Mouse (Mus musculus): ENCODE results near the gene Dhx32. TPM values are rescaled to one million over a fixed set of nuclear protein-coding genes. Genes with fewer than 3 reads are reported as not detected.
A peak's percentile ranks its signal among the peaks of the same experiment; 100 is the strongest.
"Not testable (repeated sequence)": the region's sequence is repeated elsewhere in the genome, so short reads cannot be mapped to it uniquely, and the experiment has no call there.

The Dhx32 gene
- total RNA-seq, 1 experiment from 2014 or later: 18.4 TPM

DNA sequence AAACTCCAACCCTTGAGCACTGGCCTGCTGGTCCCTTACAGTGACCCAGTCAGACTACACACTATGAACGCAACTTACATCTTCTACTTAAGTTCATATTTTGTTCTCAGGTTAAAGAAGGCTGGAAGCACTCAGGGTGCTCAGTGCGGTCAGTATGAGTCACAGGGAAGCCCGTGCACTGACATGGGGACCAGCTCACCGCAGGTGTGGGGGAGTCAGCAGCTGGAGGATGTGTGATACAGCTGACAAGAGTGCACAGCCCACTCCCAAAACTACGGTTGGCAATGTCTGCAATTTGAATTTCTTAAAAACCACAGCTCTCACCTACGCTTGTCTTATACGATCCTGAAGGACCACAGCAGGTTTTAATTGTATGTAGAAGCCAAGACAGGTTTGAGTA, 42.0 kb downstream of the Dhx32 start:
- no peak for ATAC-seq (ENCODE audit: extremely low read depth, insufficient number of reproducible peaks, low FRiP score, poor library complexity, severe bottlenecking)

- ATAC-seq (ENCODE audit: extremely low read depth, insufficient number of reproducible peaks, low FRiP score, poor library complexity, severe bottlenecking): no peak
These were observed 50.4 kb downstream of the Dhx32 start for GRCm38 (mm10) chr7:133731971-133732645.

GRCm38 (mm10) chr7:133730324-133731191, 52.0 kb downstream of the Dhx32 start:
- no peak for ATAC-seq (ENCODE audit: extremely low read depth, insufficient number of reproducible peaks, low FRiP score, poor library complexity, severe bottlenecking)

DNA sequence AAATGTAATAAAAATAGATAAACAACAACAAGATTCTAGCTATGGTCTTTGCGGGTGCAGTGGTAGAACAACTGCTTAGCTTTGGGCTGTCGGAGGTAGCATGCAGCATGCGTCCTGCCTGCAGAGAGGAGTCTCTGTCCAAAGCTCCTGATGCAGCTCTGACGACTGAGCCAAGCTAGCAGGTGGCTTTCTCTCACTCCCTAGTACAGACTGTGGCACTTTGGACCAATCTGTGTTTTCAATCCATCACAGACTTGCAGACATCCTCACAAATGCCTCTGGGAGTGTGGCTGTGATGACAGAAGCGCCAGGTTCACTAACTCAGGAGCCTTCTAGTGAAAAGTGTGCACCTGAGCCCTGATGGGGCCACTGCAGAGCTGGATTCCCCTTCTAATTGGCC, 53.2 kb downstream of the Dhx32 start:
- no peak for ATAC-seq (ENCODE audit: extremely low read depth, insufficient number of reproducible peaks, low FRiP score, poor library complexity, severe bottlenecking)

- no peak for ATAC-seq (ENCODE audit: extremely low read depth, insufficient number of reproducible peaks, low FRiP score, poor library complexity, severe bottlenecking)
These were observed 55.5 kb downstream of the Dhx32 start for GRCm38 (mm10) chr7:133727027-133727426.

GRCm38 (mm10) chr7:133725571-133725970, 57.0 kb downstream of the Dhx32 start:
- ATAC-seq (ENCODE audit: extremely low read depth, insufficient number of reproducible peaks, low FRiP score, poor library complexity, severe bottlenecking): no peak

GRCm38 (mm10) chr7:133724844-133725243, 57.7 kb downstream of the Dhx32 start:
- ATAC-seq (ENCODE audit: extremely low read depth, insufficient number of reproducible peaks, low FRiP score, poor library complexity, severe bottlenecking): no peak

DNA sequence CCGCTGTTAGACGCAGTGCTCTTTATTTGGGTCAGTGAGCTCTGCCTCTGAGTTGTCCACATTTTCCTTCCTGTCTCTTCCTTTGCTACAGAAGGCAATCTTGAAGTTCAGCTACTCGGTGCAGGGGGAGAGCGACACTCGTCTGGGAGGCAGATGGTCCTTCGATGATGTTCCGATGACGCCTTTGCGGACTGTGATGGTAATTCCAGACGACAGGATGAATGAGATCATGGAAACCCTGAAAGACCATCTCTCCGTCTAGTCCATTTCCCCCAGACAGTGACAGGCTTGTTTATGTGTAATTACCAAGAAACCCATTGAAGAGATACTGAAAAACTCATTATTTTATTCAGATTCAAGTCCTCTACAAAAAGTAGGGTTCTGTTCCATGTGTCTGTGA, 61.9 kb downstream of the Dhx32 start:
- ATAC-seq (ENCODE audit: extremely low read depth, insufficient number of reproducible peaks, low FRiP score, poor library complexity, severe bottlenecking): no peak

DNA sequence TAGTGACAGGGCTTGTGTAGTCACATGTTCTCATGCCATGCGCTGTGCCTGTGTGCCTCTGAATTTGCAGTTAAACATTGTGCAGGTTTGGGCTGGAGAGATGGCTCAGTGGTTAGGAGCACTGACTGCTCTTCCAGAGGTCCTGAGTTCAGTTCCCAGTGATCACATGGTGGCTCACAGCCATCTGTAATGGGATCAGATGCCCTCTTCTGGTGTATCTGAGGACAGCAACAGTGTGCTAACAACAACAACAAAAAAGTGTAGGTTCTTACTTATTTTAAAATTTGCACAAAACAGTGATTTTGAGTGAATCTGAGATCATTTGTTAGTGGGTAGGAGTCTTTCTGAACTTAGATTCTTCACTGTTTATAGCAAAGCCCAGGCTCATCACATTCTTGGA, 63.9 kb downstream of the Dhx32 start:
- no peak for ATAC-seq (ENCODE audit: extremely low read depth, insufficient number of reproducible peaks, low FRiP score, poor library complexity, severe bottlenecking)

- ATAC-seq (ENCODE audit: extremely low read depth, insufficient number of reproducible peaks, low FRiP score, poor library complexity, severe bottlenecking): peak; percentile 53; the same call in 1 of the 2 replicates
These were observed 67.1 kb downstream of the Dhx32 start for GRCm38 (mm10) chr7:133715387-133715786.

DNA sequence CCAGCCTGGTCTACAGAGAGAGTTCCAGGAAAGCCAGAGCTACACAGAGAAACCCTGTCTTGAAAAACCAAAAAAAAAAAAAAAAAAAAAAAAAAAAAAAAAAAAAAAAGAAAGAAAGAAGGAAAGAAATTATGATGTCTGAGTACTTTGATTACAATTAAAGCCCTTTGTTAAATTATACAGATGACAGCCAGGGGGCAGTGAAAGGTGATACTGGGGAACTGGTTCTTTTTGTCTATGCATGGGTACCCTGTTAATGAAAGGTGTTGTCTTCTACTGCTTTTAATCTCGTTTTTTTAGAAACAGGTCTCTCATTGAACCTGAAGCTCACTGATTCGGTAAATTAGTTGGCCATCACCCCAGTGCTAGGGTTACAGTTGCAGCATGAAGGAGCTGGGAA, 75.2 kb downstream of the Dhx32 start:
- no peak for ATAC-seq (ENCODE audit: extremely low read depth, insufficient number of reproducible peaks, low FRiP score, poor library complexity, severe bottlenecking)

DNA sequence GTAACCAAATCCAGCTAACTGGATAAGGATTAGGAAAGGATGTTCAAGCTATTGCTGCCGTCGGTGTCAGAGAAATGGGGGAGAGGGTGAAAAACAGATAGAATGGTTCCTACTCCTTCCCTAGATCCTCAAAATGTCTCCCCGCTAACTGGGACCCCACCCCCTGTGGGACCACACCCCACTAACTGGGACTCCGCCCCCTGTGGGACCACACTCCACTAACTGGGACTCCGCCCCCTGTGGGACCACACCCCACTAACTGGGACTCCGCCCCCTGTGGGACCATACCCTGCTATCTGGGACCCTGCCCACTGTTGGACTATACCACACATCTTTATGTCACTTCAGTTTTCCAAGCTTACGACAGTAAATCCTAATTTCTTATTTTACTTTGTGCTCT, 78.6 kb downstream of the Dhx32 start:
- ATAC-seq (ENCODE audit: extremely low read depth, insufficient number of reproducible peaks, low FRiP score, poor library complexity, severe bottlenecking): no peak

GRCm38 (mm10) chr7:133702333-133702732, 80.2 kb downstream of the Dhx32 start:
- ATAC-seq (ENCODE audit: extremely low read depth, insufficient number of reproducible peaks, low FRiP score, poor library complexity, severe bottlenecking): no peak

- no peak for ATAC-seq (ENCODE audit: extremely low read depth, insufficient number of reproducible peaks, low FRiP score, poor library complexity, severe bottlenecking)
These were observed 81.2 kb downstream of the Dhx32 start for GRCm38 (mm10) chr7:133701366-133701765.

DNA sequence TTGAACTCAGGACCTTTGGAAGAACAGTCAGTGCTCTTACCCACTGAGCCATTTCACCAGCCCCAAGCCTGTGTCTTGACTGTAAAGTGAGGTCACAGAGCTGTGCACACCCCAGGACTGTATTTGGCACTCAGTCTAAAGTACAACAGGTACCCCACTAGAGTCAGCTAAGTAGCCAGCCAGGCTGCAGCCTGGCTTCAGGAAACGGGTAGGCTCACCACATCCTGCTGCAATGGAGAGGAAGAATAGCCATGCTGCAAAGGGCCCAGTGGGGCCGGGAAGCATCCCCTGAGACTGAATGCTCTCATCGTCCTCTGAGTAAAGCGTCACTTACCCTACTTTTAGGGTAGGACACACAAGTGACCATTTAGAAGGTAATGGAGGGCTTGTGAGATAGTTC, 82.6 kb downstream of the Dhx32 start:
- no peak for ATAC-seq (ENCODE audit: extremely low read depth, insufficient number of reproducible peaks, low FRiP score, poor library complexity, severe bottlenecking)

GRCm38 (mm10) chr7:133698021-133698709, 84.4 kb downstream of the Dhx32 start:
- no peak for ATAC-seq (ENCODE audit: extremely low read depth, insufficient number of reproducible peaks, low FRiP score, poor library complexity, severe bottlenecking)

DNA sequence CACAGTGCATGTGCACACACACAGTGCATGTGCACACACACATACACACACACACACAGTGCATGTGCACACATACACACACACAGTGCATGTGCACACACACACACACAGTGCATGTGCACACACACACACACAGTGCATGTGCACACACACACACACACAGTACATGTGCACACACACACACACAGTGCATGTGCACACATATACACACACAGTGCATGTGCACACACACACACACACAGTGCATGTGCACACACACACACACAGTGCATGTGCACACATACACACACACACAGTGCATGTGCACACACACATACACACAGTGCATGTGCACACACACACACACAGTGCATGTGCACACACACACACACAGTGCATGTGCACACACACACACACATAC, 96.9 kb downstream of the Dhx32 start:
- not testable (repeated sequence) for ATAC-seq (ENCODE audit: extremely low read depth, insufficient number of reproducible peaks, low FRiP score, poor library complexity, severe bottlenecking)

DNA sequence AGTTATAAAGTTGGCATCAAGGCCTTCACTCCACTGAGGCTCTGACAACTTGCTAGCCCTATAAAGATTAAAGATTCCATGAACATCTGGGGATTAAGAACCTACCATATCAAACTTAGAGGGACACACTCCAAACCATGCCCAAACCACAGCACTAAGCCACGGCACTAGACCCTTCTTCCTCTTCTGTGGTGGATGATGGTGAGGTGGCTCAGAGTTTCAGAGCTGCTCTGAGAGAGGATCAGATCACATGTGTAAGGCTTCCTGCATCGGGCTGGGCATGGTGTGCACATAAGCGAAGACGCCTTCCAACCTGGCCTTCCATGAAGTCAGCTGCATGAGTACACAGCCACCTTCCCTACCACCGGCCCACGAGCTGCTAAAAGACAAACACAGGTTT, 97.8 kb downstream of the Dhx32 start:
- no peak for ATAC-seq (ENCODE audit: extremely low read depth, insufficient number of reproducible peaks, low FRiP score, poor library complexity, severe bottlenecking)

DNA sequence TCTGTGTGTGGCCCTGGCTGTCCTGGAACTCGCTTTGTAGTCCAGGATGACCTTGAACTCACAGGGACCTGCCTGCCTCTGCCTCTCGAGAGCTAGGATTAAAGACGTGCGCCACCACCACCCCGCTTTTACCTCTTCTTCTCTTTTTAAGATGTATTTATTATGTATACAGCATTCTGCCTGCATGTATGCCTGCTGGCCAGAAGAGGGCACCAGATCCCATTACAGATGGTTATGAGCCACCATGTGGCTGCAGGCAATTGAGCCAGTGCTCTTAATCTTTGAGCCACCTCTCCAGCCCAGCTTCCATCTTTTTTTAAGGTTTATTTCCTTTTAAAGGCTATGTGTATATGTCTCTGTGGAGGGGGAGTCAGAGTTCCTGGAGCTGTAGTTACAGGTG, 98.4 kb downstream of the Dhx32 start:
- ATAC-seq (ENCODE audit: extremely low read depth, insufficient number of reproducible peaks, low FRiP score, poor library complexity, severe bottlenecking): no peak

DNA sequence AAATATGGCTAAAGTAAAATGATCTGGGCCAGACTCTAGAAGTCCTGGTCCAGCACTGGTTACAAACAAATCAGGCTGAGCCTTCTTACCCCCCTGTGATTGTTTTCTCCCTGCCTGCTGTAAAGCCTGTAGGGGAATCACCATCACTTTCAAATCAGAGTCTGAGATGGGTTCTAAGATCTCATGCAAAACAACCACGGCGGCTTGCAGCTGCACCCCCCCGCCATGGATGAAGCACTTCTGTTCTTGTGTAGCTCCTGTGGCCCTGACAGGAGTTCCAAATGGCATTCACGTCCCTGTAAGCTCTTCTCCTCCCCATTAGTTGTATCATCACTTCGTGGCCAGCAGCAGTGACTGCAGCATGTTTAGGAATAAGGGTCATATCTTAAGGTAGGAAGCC, 98.9 kb downstream of the Dhx32 start:
- ATAC-seq (ENCODE audit: extremely low read depth, insufficient number of reproducible peaks, low FRiP score, poor library complexity, severe bottlenecking): no peak

Data from neutrophil, adult 5-6 weeks (primary cell).